ENCODE assay signal across 31 mouse cellular contexts in genomic region chr15:82307107-82307506, GRCm38 (mm10). TPM values are rescaled to one million over a fixed set of nuclear protein-coding genes. Genes with fewer than 3 reads are reported as not detected.
DNase-seq lines count a peak whose midpoint lies in the region; ATAC-seq and TF ChIP-seq lines count a peak whose summit lies in the region.
"Had no signal": no experiment of that assay in that cellular context is flagged by ENCODE, and none has a peak within 500 bp of the region (broad histone marks: within the 10 kb centered on the region; RNA-seq: fewer than 3 reads in every experiment).

No protein-coding gene starts in this region.

- no peak for TF ChIP-seq CTCF in lung, adult 2 months (IDR thresholded peaks at IDR 0.05; ENCODE audit: insufficient read depth, low read length)

- H3K9me3 ChIP-seq in liver, embryonic 16.5 days (replicated peaks; ENCODE audit: control insufficient read depth, low read length), result no peaks in the 10 kb centered on the region
- no peaks in the 10 kb centered on the region for H3K9me3 ChIP-seq in liver, embryonic 11.5 days (ENCODE audit: control insufficient read depth, low read length)
- no peaks in the 10 kb centered on the region for H3K9me3 ChIP-seq in stomach, embryonic 14.5 days (ENCODE audit: control insufficient read depth, low read depth, low read length)
- H3K9me3 ChIP-seq: G1E; hindbrain, embryonic 13.5 days had no signal

- peak; percentile 70; the same call in 1 of the 2 replicates for ATAC-seq in liver, embryonic 16.5 days (ENCODE audit: low read depth)
- ATAC-seq in liver, embryonic 11.5 days (replicated peaks; ENCODE audit: low FRiP score), result no peak
- peak; percentile 94 for ATAC-seq in stomach, embryonic 14.5 days (ENCODE audit: insufficient number of reproducible peaks, insufficient read depth, low FRiP score, low read depth)
- ATAC-seq: forebrain, embryonic 16.5 days; Patski had no signal

- H3K4me1 ChIP-seq in liver, embryonic 16.5 days (ENCODE audit: control insufficient read depth, low read depth, low read length), result peaks cover 2% of the 10 kb centered on the region; the same call in 1 of the 2 replicates
- H3K4me1 ChIP-seq in liver, embryonic 11.5 days (replicated peaks; ENCODE audit: control insufficient read depth, insufficient read depth, low read length), result 0 out of 2 replicates have a peak, but pooled peaks cover 3% of the 10 kb centered on the region
- no peaks in the 10 kb centered on the region for H3K4me1 ChIP-seq in lung, adult 2 months (ENCODE audit: control insufficient read depth, insufficient read depth, low read length)
- no peaks in the 10 kb centered on the region for H3K4me1 ChIP-seq in stomach, embryonic 14.5 days (ENCODE audit: control insufficient read depth, insufficient read depth, low read length)
- H3K4me1 ChIP-seq: hindbrain, embryonic 13.5 days; megakaryocyte, embryonic 14.5 days had no signal

- H3K27ac ChIP-seq in liver, embryonic 16.5 days (ENCODE audit: low read length), result no peak overlapping the region
- H3K27ac ChIP-seq in liver, embryonic 11.5 days (ENCODE audit: low read depth, low read length), result no peak overlapping the region
- H3K27ac ChIP-seq in stomach, embryonic 14.5 days (ENCODE audit: low read length), result 0 out of 2 replicates have a peak overlapping the region, but pooled peaks have one; percentile 6
- H3K27ac ChIP-seq: gastrocnemius, adult 2 months; hindbrain, embryonic 13.5 days had no signal

- no peaks in the 10 kb centered on the region for H3K36me3 ChIP-seq in liver, embryonic 16.5 days (ENCODE audit: control insufficient read depth, insufficient read depth)
- no peaks in the 10 kb centered on the region for H3K36me3 ChIP-seq in liver, embryonic 11.5 days (ENCODE audit: control insufficient read depth, insufficient read depth, low read length)
- H3K36me3 ChIP-seq in stomach, embryonic 14.5 days (ENCODE audit: control insufficient read depth, insufficient read depth, low read length), result no peaks in the 10 kb centered on the region
- H3K36me3 ChIP-seq: G1E; hindbrain, embryonic 13.5 days had no signal

- no peak overlapping the region for H3K4me2 ChIP-seq in liver, embryonic 16.5 days (ENCODE audit: low read depth, low read length)
- no peak overlapping the region for H3K4me2 ChIP-seq in liver, embryonic 11.5 days
- H3K4me2 ChIP-seq in stomach, embryonic 14.5 days (replicated peaks; ENCODE audit: low read depth, low read length), result no peak overlapping the region
- H3K4me2 ChIP-seq: heart, embryonic 11.5 days; hindbrain, embryonic 13.5 days had no signal

- no peak overlapping the region for H3K4me3 ChIP-seq in liver, embryonic 16.5 days (ENCODE audit: low read depth, low read length)
- H3K4me3 ChIP-seq in liver, embryonic 11.5 days (ENCODE audit: low read depth, low read length), result no peak overlapping the region
- H3K4me3 ChIP-seq in lung, adult 2 months (replicated peaks; ENCODE audit: extremely low read depth, low read depth, low read length), result no peak overlapping the region
- no peak overlapping the region for H3K4me3 ChIP-seq in stomach, embryonic 14.5 days (ENCODE audit: low read depth, low read length)
- H3K4me3 ChIP-seq: erythroblast, embryonic 14.5 days; gastrocnemius, adult 2 months; hindbrain, embryonic 13.5 days; megakaryocyte, embryonic 14.5 days had no signal

- WGBS in liver, embryonic 16.5 days (ENCODE audit: insufficient replicate concordance), result 69% methylated on average over 3 of the region's 3 CpGs
- 79% methylated on average over 3 of the region's 3 CpGs for WGBS in liver, embryonic 11.5 days
- WGBS in lung, adult 2 months, result 60% methylated on average over 3 of the region's 3 CpGs
- WGBS in stomach, embryonic 14.5 days, result 58% methylated on average over 3 of the region's 3 CpGs

- no peak overlapping the region for H3K9ac ChIP-seq in liver, embryonic 16.5 days (ENCODE audit: low read depth, low read length)
- no peak overlapping the region for H3K9ac ChIP-seq in liver, embryonic 11.5 days (ENCODE audit: low read depth, low read length)
- H3K9ac ChIP-seq in stomach, embryonic 14.5 days (replicated peaks; ENCODE audit: low read depth, low read length), result no peak overlapping the region
- H3K9ac ChIP-seq: hindbrain, embryonic 13.5 days had no signal

- no peaks in the 10 kb centered on the region for H3K27me3 ChIP-seq in liver, embryonic 16.5 days (ENCODE audit: control insufficient read depth, insufficient read depth, low read depth, low read length)
- no peaks in the 10 kb centered on the region for H3K27me3 ChIP-seq in liver, embryonic 11.5 days (replicated peaks; ENCODE audit: control insufficient read depth, insufficient read depth, low read length)
- H3K27me3 ChIP-seq in stomach, embryonic 14.5 days (ENCODE audit: control insufficient read depth, insufficient read depth, low read length), result no peaks in the 10 kb centered on the region
- H3K27me3 ChIP-seq: hindbrain, embryonic 13.5 days had no signal

- no peak for DNase-seq in liver, embryonic 11.5 days (ENCODE audit: low spot score)
- DNase-seq in lung, postnatal 36 days, result peak; percentile 11
- no peak for DNase-seq in lung, adult 2 months
- no peak for DNase-seq in MN1 (ENCODE audit: low spot score)
- no peak for DNase-seq in retina, postnatal 1 day
- DNase-seq: adrenal gland, postnatal 25 days; cerebellum, adult 18-20 months; cerebellum, postnatal 10 days; gastrocnemius, adult 2 months; gastrocnemius, postnatal 36 days; heart, adult 18-20 months; heart, postnatal 4 days; kidney, adult 2 months; layer of hippocampus, adult 9-11 months; liver; midbrain, embryonic 14.5 days; right cerebral cortex, postnatal 14 days; thymus, adult 2 months; thymus, postnatal 36 days had no signal

- no peak for TF ChIP-seq POLR2A in lung, adult 2 months (IDR thresholded peaks at IDR 0.05; ENCODE audit: borderline replicate concordance, extremely low read depth, low read depth, low read length)

RNA-seq across cellular contexts. Expression of gene Wbp2nl, which starts 8.4 kb away (rescaled TPM):
- polyA plus RNA-seq in liver, embryonic 16.5 days (2015; fragmentation: Nextera tagmentation; extraction: Ambion mirVana), result 0.08 TPM in 1 of 2 replicates, not detected in the other
- 0.25 and 0.58 TPM in 2 replicates for polyA plus RNA-seq in liver, embryonic 11.5 days (2014; fragmentation: Nextera tagmentation; extraction: Ambion mirVana)
- polyA plus RNA-seq in lung, adult 2 months (2012; rRNA removed), result not detected in 2 replicates
- 0.18 and 0.29 TPM in 2 replicates for polyA plus RNA-seq in stomach, embryonic 14.5 days (2014; fragmentation: Nextera tagmentation; extraction: Ambion mirVana)
- polyA plus RNA-seq: embryonic facial prominence, embryonic 14.5 days; erythroblast, embryonic 14.5 days; forebrain, embryonic 11.5 days; G1E; kidney, adult 2 months; midbrain, embryonic 14.5 days; Patski; small intestine, adult 2 months had no signal

RNA-seq across cellular contexts. Expression of gene Naga, which starts 31.6 kb away (rescaled TPM):
- 48.2 and 51.1 TPM in 2 replicates for polyA plus RNA-seq in liver, embryonic 16.5 days (2015; fragmentation: Nextera tagmentation; extraction: Ambion mirVana)
- polyA plus RNA-seq in liver, embryonic 11.5 days (2014; fragmentation: Nextera tagmentation; extraction: Ambion mirVana), result 33.7 and 37.2 TPM in 2 replicates
- 167 and 189 TPM in 2 replicates for polyA plus RNA-seq in lung, adult 2 months (2012; rRNA removed)
- 68.6 and 72.4 TPM in 2 replicates for polyA plus RNA-seq in stomach, embryonic 14.5 days (2014; fragmentation: Nextera tagmentation; extraction: Ambion mirVana)

RNA-seq across cellular contexts. Expression of gene Pheta2, which starts 31.6 kb away (rescaled TPM):
- polyA plus RNA-seq in liver, embryonic 16.5 days (2015; fragmentation: Nextera tagmentation; extraction: Ambion mirVana), result 38.9 and 43.4 TPM in 2 replicates
- polyA plus RNA-seq in liver, embryonic 11.5 days (2014; fragmentation: Nextera tagmentation; extraction: Ambion mirVana), result 34.0 and 35.4 TPM in 2 replicates
- polyA plus RNA-seq in lung, adult 2 months (2012; rRNA removed), result 1.8 and 2.4 TPM in 2 replicates
- 15.2 and 16.1 TPM in 2 replicates for polyA plus RNA-seq in stomach, embryonic 14.5 days (2014; fragmentation: Nextera tagmentation; extraction: Ambion mirVana)

RNA-seq across cellular contexts. Expression of gene Smdt1, which starts 31.7 kb away (rescaled TPM):
- 170 and 175 TPM in 2 replicates for polyA plus RNA-seq in liver, embryonic 16.5 days (2015; fragmentation: Nextera tagmentation; extraction: Ambion mirVana)
- polyA plus RNA-seq in liver, embryonic 11.5 days (2014; fragmentation: Nextera tagmentation; extraction: Ambion mirVana), result 218 and 233 TPM in 2 replicates
- 189 and 202 TPM in 2 replicates for polyA plus RNA-seq in lung, adult 2 months (2012; rRNA removed)
- polyA plus RNA-seq in stomach, embryonic 14.5 days (2014; fragmentation: Nextera tagmentation; extraction: Ambion mirVana), result 251 and 266 TPM in 2 replicates

RNA-seq across cellular contexts. Expression of gene Sept3, which starts 32.4 kb away (rescaled TPM):
- 0.32 TPM in 1 of 2 replicates, not detected in the other for polyA plus RNA-seq in liver, embryonic 16.5 days (2015; fragmentation: Nextera tagmentation; extraction: Ambion mirVana)
- polyA plus RNA-seq in liver, embryonic 11.5 days (2014; fragmentation: Nextera tagmentation; extraction: Ambion mirVana), result 7.1 and 7.4 TPM in 2 replicates
- 3.9 and 4.6 TPM in 2 replicates for polyA plus RNA-seq in lung, adult 2 months (2012; rRNA removed)
- 16.1 and 16.6 TPM in 2 replicates for polyA plus RNA-seq in stomach, embryonic 14.5 days (2014; fragmentation: Nextera tagmentation; extraction: Ambion mirVana)
- polyA plus RNA-seq: erythroblast, embryonic 14.5 days; G1E had no signal
